Mouse (Mus musculus) bone marrow macrophage, adult 2 months (primary cell): Measurements from ENCODE around the gene Vegfa.

Experiments
- CTCF ChIP-seq: IDR thresholded peaks from 2 replicates; pipeline ENCODE4 v1.5.1; 2012; ENCODE audit warnings: low read depth, mild to moderate bottlenecking, low read length, moderate library complexity
- POLR2A ChIP-seq: IDR thresholded peaks from 2 replicates; pipeline ENCODE4 v1.6.1; 2012; ENCODE audit warnings: mild to moderate bottlenecking, low read depth, low read length, borderline replicate concordance

GRCm38 (mm10) chr17:46018736-46019004 lies 13.5 kb downstream of the Vegfa start:
- TF ChIP-seq CTCF = no peak
- TF ChIP-seq POLR2A = no peak
